4 mouse cellular contexts compared by ENCODE assay signal in genomic region chr17:6707422-6707821, GRCm38 (mm10). TPM values are rescaled to one million over a fixed set of nuclear protein-coding genes. Genes with fewer than 3 reads are reported as not detected.
"Had no signal": no experiment of that assay in that cellular context is flagged by ENCODE, and none has a peak within 500 bp of the region (broad histone marks: within the 10 kb centered on the region; RNA-seq: fewer than 3 reads in every experiment).

No protein-coding gene starts in this region.

RNA-seq across cellular contexts. Expression of gene Sytl3, which starts 48.5 kb away (rescaled TPM):
- polyA plus RNA-seq: embryonic facial prominence, embryonic 10.5 days; embryonic facial prominence, embryonic 11.5 days; erythroblast, embryonic 14.5 days; forebrain, embryonic 11.5 days had no signal
